Comparison of ENCODE assay signal across 21 mouse cellular contexts in genomic region chr13:9261748-9262147, GRCm38 (mm10). TPM values are rescaled to one million over a fixed set of nuclear protein-coding genes. Genes with fewer than 3 reads are reported as not detected.
A peak's percentile ranks its signal among the peaks of the same experiment; 100 is the strongest.
DNase-seq lines count a peak whose midpoint lies in the region; ATAC-seq and TF ChIP-seq lines count a peak whose summit lies in the region.
"Had no signal": no experiment of that assay in that cellular context is flagged by ENCODE, and none has a peak within 500 bp of the region (broad histone marks: within the 10 kb centered on the region; RNA-seq: fewer than 3 reads in every experiment).

No protein-coding gene starts in this region.

- TF ChIP-seq EP300 in MEL (IDR thresholded peaks at IDR 0.05; ENCODE audit: low read depth in 1 of 2, low read length in 2 of 2), result no peak

- H3K27ac ChIP-seq in MEL (ENCODE audit: control insufficient read depth, low read depth, low read length), result no peak overlapping the region
- H3K27ac ChIP-seq in bone marrow macrophage, adult 2 months (ENCODE audit: insufficient read depth, low read depth, low read length), result 0 out of 2 replicates have a peak overlapping the region, but pooled peaks have one; percentile 2
- no peak overlapping the region for H3K27ac ChIP-seq in midbrain, embryonic 15.5 days
- H3K27ac ChIP-seq: embryonic facial prominence, embryonic 13.5 days; forebrain, embryonic 12.5 days; hindbrain, embryonic 12.5 days had no signal

- H3K9ac ChIP-seq in MEL (ENCODE audit: control insufficient read depth, low read depth, low read length, poor library complexity, severe bottlenecking), result no peak overlapping the region
- H3K9ac ChIP-seq in midbrain, embryonic 15.5 days, result no peak overlapping the region
- H3K9ac ChIP-seq: embryonic facial prominence, embryonic 13.5 days; forebrain, embryonic 12.5 days; heart, embryonic 12.5 days; hindbrain, embryonic 12.5 days had no signal

- no peaks in the 10 kb centered on the region; a peak in 1 of 4 replicates for H3K27me3 ChIP-seq in MEL (ENCODE audit: control insufficient read depth in 1 of 2, insufficient read depth in 2 of 2, low read length in 2 of 2)
- no peaks in the 10 kb centered on the region for H3K27me3 ChIP-seq in midbrain, embryonic 15.5 days (replicated peaks)
- H3K27me3 ChIP-seq: embryonic facial prominence, embryonic 13.5 days; forebrain, embryonic 12.5 days; heart, embryonic 12.5 days; hindbrain, embryonic 12.5 days had no signal

- no peaks in the 10 kb centered on the region for H3K79me2 ChIP-seq in MEL (ENCODE audit: control insufficient read depth, insufficient read depth, low read length, poor library complexity)

- H3K4me3 ChIP-seq in MEL (ENCODE audit: control insufficient read depth in 1 of 2, insufficient read depth in 1 of 2, low read depth in 2 of 2, low read length in 2 of 2), result no peak overlapping the region
- no peak overlapping the region for H3K4me3 ChIP-seq in bone marrow macrophage, adult 2 months (ENCODE audit: insufficient read depth, low read length)
- no peak overlapping the region for H3K4me3 ChIP-seq in midbrain, embryonic 15.5 days
- H3K4me3 ChIP-seq: embryonic facial prominence, embryonic 13.5 days; forebrain, embryonic 12.5 days; heart, embryonic 12.5 days; hindbrain, embryonic 12.5 days had no signal

- no peak for TF ChIP-seq CTCF in MEL (IDR thresholded peaks at IDR 0.05 in 2 of 3, conservative IDR thresholded peaks at IDR 0.05 in 1 of 3; ENCODE audit: control insufficient read depth in 1 of 3, insufficient read depth in 1 of 3, low read depth in 2 of 3, low read length in 3 of 3, poor library complexity in 1 of 3, severe bottlenecking in 1 of 3)
- TF ChIP-seq CTCF in bone marrow macrophage, adult 2 months (IDR thresholded peaks at IDR 0.05; ENCODE audit: low read depth, low read length), result no peak

- no peak for TF ChIP-seq POLR2A in MEL (IDR thresholded peaks at IDR 0.05; ENCODE audit: control insufficient read depth in 1 of 2, insufficient read depth in 1 of 2, low read depth in 1 of 2, low read length in 2 of 2, poor library complexity in 1 of 2)
- no peak for TF ChIP-seq POLR2A in bone marrow macrophage, adult 2 months (IDR thresholded peaks at IDR 0.05; ENCODE audit: borderline replicate concordance, low read depth, low read length)

- ATAC-seq in megakaryocyte progenitor cell, adult 5-6 weeks (replicated peaks; ENCODE audit: poor library complexity), result peak; percentile 71
- ATAC-seq in midbrain, embryonic 15.5 days (replicated peaks), result no peak
- ATAC-seq: CD4-positive, CD25-positive, alpha-beta regulatory T cell, adult 4 months; forebrain, embryonic 16.5 days; hindbrain, embryonic 16.5 days; inflammation-experienced regulatory T-cells, adult 6 months had no signal

- 68% methylated on average over 4 of the region's 4 CpGs for WGBS in midbrain, embryonic 15.5 days

- no peaks in the 10 kb centered on the region for H3K9me3 ChIP-seq in MEL (replicated peaks; ENCODE audit: insufficient read depth, low read length)
- H3K9me3 ChIP-seq in midbrain, embryonic 15.5 days, result no peaks in the 10 kb centered on the region
- H3K9me3 ChIP-seq: embryonic facial prominence, embryonic 13.5 days; forebrain, embryonic 12.5 days; G1E; heart, embryonic 12.5 days; hindbrain, embryonic 12.5 days had no signal

- DNase-seq in 3T3-L1 (ENCODE audit: low read depth, low spot score) (peak; percentile 48), MEL (ENCODE audit: low read depth, low spot score) (peak; percentile 5)
- DNase-seq in retina, embryonic 14.5 days (ENCODE audit: low spot score), result no peak
- DNase-seq: adrenal gland, postnatal 10 days; B cell, adult 2 months; cerebellum, adult 11-12 months; cerebellum, adult 9-10 months; cerebellum, postnatal 25 days; gastrocnemius, postnatal 14 days had no signal

- H3K4me2 ChIP-seq in midbrain, embryonic 15.5 days, result no peak overlapping the region
- H3K4me2 ChIP-seq: embryonic facial prominence, embryonic 13.5 days; forebrain, embryonic 12.5 days; heart, embryonic 12.5 days; hindbrain, embryonic 12.5 days had no signal

- H3K4me1 ChIP-seq in MEL (ENCODE audit: control insufficient read depth in 1 of 2, insufficient read depth in 2 of 2, low read length in 2 of 2), result no peaks in the 10 kb centered on the region
- peaks cover 9% of the 10 kb centered on the region for H3K4me1 ChIP-seq in bone marrow macrophage, adult 2 months (ENCODE audit: control insufficient read depth, insufficient read depth, low read length)
- no peaks in the 10 kb centered on the region for H3K4me1 ChIP-seq in midbrain, embryonic 15.5 days
- H3K4me1 ChIP-seq: embryonic facial prominence, embryonic 13.5 days; forebrain, embryonic 12.5 days; heart, embryonic 12.5 days; hindbrain, embryonic 12.5 days had no signal

- no peaks in the 10 kb centered on the region for H3K36me3 ChIP-seq in MEL (ENCODE audit: control insufficient read depth in 1 of 2, insufficient read depth in 2 of 2, low read length in 2 of 2)
- H3K36me3 ChIP-seq in midbrain, embryonic 15.5 days (replicated peaks), result no peaks in the 10 kb centered on the region
- H3K36me3 ChIP-seq: embryonic facial prominence, embryonic 13.5 days; forebrain, embryonic 12.5 days; G1E; heart, embryonic 12.5 days; hindbrain, embryonic 12.5 days had no signal

- TF ChIP-seq RAD21 in MEL (IDR thresholded peaks at IDR 0.05; ENCODE audit: low read depth, low read length), result no peak

TF ChIP-seq in MEL, 35 proteins besides CTCF, POLR2A, EP300 and RAD21:
- TF ChIP-seq RCOR1 (IDR thresholded peaks at IDR 0.05; ENCODE audit: low read depth, low read length) (0 out of 2 replicates have a peak, but pooled peaks have one; percentile 26), MEF2A (IDR thresholded peaks at IDR 0.05; ENCODE audit: extremely low read depth, insufficient replicate concordance, low read depth, low read length, poor library complexity, severe bottlenecking) (no peak)

RNA-seq across cellular contexts. Expression of gene Dip2c, which starts 14.6 kb away (rescaled TPM):
- not detected in 2 replicates for total RNA-seq in MEL (2012; rRNA removed)
- polyA plus RNA-seq in MEL (2012; ENCODE audit: insufficient read depth in 1 of 2, insufficient read length in 2 of 2, low read depth in 1 of 2, low replicate concordance in 2 of 2, missing spikeins in 1 of 2), result not detected
- 1.5 and 2.1 TPM in 2 replicates for polyA plus RNA-seq in bone marrow macrophage, adult 2 months (2012; ENCODE audit: insufficient read depth, insufficient read length, missing spikeins)
- 1.6 and 1.7 TPM in 2 replicates for total RNA-seq in megakaryocyte progenitor cell, adult 5-6 weeks (2015)
- total RNA-seq in megakaryocyte progenitor cell, adult 5-6 weeks (2017), result 1.8 and 2.1 TPM in 2 replicates
- 14.0 and 14.7 TPM in 2 replicates for polyA plus RNA-seq in midbrain, embryonic 15.5 days (2015; fragmentation: Nextera tagmentation; extraction: Ambion mirVana)
- polyA plus RNA-seq: G1E had no signal
